Mouse (Mus musculus) monocyte, adult 2 months (primary cell): ENCODE data around the gene Tmem47.

Experiments
- DNase-seq, 2 experiments: peaks; one replicate each; pipeline ENCODE4 v3.0.0; 2022; ENCODE audit warnings: low spot score in 2 of 2, low read depth in 1 of 2

Tmem47 gene

DNA sequence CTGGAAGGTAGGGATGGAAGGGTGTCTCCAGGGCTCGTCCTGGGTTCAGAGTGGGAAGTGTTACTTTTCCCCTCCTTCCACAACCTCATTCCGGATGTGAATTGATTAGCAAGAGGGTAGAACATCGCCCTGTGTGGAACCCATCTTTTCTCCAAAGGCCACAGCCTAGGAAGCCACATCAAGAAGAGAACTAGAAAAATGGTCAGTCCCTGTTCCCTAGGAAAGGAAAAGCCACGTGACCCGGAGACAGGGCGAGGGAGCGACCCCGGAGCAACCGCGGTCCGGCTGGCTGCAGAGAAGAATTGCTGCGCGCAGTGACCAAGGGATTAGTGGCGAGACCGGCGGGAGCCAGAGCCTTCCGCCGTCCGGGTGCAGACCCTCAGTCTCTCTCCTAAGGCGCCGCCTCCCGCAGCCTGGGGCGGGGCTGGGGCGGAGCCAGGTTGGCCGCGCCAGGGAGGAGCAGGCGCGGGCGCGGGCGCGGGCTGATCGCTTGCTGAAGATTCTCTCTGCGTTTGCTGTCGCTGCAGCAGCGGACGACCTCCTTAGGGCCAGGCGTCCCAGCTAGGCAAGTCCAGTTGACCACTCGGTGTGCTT, at the start of gene Tmem47:
TSS of gene Tmem47 (plus strand) at position 489 of the 594 bp plus-strand sequence.
- no peak for DNase-seq

DNA sequence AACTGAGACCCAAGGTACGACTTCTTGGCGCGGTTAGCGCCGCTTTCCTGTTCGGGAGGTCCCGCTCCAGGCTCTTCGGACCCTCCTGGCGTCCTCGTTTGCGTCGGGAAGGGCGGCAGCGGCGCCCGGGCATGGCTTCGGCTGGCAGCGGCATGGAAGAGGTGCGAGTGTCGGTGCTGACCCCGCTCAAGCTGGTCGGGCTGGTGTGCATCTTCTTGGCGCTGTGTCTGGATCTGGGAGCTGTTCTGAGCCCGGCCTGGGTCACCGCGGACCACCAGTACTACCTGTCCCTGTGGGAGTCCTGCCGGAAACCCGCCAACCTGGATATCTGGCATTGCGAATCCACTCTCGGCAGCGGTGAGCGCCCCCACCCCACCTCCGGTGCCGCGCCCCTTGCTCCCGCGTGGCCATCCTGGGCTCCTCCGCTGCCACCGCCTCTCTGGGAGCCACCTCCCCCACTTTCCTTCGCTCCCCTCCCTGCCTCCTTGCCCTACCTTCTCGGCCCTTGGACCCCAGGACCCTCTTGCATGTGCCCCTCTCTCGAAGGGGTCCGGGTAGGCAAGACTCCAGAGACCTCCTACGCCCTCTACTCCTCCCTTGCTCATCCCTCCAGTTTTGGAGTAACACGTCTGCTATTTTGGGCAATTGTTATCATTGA, 435 bp downstream of the Tmem47 start:
- DNase-seq = no peak

DNA sequence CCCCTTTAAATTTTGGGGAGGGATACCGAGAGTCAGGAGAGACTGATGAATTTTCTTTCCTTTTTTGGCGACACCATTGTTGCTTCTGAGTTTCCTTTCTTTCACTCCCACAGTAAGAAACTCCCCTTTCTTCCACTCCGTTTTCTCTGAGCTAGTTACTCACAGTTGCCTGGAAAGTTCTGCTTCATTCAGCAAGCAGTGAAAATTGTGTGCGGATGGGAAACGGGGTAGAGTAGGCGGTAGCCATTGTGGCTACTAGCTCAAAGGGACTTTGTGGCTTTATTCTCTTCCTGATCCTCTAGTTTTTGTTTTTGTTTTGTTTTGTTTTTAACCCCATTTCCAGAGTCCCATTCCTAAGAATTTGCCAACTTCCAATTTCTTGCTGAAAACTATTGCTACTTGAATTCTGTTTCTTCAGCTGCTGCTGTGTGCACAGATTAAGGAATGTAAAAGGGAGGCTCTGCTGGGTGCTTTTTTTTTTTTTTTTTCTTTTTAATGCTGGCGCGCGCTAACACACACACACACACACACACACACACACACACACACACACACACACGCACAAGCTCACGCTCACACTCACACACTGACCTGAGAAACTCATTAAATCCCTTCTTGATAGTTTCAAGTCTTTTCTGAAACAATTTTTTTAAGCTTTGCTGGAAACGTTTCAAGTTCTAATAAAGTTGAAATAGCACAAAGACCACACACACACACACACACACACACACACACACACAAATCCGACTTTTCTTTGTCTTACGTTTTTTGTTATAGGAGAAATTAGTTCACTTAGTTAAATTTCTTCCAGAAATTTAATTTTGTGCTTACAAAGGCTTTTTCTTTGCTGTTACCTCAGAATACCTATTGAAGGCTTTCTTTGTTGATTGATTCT, 1.5 kb downstream of the Tmem47 start:
- no peak for DNase-seq

DNA sequence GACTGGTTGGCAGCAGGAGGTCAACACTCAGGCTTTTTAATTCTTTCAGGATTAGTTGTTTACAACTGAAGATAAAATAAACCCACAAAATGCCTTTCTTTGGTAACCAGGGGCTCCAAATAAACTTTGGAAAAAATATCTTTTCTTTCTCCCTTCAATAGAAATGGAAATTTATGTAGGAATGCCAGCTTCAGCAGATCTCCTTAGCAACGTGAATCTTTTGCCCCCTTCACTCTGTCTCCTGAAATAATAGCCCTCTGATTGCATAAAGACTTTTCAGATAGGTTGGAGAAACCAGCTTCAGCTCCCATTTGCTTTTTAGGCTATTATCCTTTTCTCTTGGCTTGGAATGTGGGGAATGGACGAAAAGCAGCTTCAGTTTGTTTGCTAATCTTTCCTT, 2.2 kb downstream of the Tmem47 start:
- DNase-seq = no peak

DNA sequence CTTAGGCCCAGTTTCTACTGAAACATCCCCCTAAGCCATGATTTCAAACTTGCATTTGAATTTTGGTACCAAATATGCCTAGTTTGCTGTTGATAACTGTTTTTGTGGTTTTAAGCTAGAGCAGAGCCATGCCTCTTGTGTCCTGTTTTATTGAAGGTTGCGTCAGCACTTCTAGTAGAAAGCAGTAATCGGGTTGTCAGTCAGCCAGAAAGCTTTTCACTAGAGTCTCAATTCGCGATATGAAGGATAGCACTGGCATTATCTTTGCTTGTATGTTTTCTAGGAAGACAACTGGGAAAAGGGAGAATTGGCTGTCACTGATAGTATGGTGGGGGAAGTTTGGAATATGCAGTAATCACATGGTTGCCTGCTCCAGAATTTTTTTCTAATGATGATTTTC, 3.3 kb downstream of the Tmem47 start:
- DNase-seq = no peak

DNA sequence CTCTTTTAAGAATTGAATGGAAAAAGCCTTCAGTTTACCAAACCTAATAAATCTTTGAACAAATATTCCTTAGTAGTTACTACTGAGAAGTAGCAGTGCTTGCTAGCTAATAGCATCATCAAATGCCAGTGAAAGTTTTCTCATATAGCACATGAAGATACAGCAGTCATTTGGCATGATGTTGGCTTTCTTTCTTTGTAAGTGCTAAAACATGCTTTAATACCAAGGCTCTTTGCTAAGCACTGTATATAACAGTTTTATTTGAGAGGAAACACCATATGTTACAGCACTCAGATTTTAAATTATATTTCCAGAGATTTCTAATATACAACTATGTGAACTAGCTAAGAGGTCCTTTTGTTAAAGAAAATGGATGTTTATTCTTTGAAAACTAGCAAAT, 8.0 kb downstream of the Tmem47 start:
- DNase-seq = no peak

DNA sequence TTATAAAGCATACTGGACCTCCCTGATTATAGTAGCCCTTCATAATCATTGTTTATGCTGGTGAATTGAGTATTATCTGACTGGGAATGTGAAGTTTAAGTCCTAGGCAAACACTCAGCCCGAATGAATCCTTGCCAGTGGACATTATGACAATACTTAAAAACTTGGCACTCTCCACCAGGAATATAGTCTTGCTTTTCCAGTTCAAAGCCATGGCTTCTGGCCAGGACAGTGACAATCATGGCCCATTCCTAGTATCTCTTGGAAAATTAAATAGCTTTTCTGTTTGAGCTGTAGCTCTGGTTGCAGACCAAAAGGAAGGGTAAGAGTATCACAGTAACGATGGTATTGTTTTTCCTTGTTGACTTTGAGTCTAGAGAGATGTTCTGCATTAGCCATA, 10.5 kb downstream of the Tmem47 start:
- DNase-seq = no peak

DNA sequence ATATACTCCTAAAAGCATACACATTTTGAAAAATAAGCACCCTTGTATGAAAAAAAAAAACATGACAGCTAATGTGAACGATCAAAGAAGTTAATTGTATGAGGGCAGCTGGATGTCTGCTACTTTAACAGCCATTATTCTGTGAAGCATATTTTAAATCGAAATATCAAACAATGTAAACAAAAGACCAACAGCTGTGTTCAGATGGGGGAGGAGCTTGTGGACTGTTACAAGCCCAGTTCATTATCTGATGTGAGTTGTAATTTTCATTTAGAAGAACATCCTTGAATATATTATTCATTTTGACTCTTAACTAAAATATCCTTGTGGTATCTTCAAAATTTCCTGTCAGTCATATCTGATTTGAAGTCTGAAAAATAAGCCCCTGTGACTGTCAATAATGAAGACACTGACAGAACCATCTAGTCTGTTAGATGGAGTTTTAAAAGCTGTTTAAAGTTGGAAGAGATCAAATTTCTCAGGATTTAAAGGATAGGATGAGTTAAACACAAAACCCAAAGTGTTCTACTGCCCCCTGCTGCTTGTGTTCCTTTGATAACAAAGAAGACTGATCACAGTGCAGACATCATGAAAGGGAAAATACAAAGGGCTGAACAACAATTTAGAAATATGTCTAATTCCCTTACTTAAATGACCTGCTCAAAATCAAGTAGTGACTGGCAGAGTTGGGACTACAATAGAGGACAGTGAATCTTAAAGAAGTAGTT, 14.7 kb downstream of the Tmem47 start:
- no peak for DNase-seq

DNA sequence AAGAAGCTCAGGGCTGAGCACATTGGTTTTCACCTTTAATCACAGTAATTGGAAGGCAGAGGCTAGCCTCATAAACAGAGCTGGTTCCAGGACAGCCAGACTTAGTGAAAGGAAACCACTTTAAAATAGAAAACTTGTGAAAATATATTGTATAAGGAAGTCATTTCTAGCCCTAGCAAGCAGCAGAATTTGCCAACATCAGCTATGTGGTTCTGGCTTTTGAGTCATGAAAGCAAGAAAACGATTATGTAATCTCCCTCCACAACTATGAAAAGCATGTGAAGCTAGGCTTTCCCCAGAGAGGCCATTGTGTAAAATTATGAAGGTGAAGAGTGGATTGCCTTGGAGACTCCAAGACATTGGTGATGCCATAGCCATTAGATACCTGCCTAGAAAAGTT, 76.9 kb downstream of the Tmem47 start:
- no peak for DNase-seq
